Mouse (Mus musculus): ENCODE data around the gene Rap1gds1. TPM values are rescaled to one million over a fixed set of nuclear protein-coding genes. Genes with fewer than 3 reads are reported as not detected.

The Rap1gds1 gene
- polyA plus RNA-seq, 1 experiment from 2014 or later = 65.4 TPM

DNA sequence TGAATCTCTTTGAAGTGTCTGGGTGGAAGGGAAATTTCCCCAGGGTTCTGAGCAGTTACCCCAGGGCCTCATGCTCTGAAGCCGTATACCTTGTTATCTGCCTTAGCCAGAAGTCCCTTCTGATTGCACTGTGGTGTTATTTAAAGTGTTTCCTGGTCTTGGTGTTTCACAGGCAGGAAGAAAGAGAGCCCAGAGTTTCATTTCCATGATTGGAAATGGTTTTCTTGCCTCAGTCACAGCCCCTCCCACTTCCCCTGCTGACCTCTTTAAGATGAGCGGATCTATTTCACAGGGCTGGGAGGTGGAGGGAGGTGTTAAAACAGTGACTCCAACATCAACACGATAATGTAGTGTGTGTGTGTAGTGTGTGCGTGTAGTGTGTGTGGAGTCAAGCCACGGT lies 181.5 kb downstream of the Rap1gds1 start:
- Histone ChIP-seq H3K9me3 (no peaks in the 10 kb centered on the region), H3K36me3 (peaks cover 6% of the 10 kb centered on the region), H3K4me1 (peaks cover 5% of the 10 kb centered on the region; the same call in 1 of the 2 replicates), H3K4me2 (replicated peaks) (no peak overlapping the region), H3K4me3 (no peak overlapping the region), H3K27ac (0 out of 2 replicates have a peak overlapping the region, but pooled peaks have one; percentile 7), H3K27me3 (no peaks in the 10 kb centered on the region), H3K9ac (no peak overlapping the region)
- no peak for ATAC-seq (ENCODE audit: insufficient number of reproducible peaks, insufficient read depth, low FRiP score, low TSS enrichment)
- WGBS = 54% methylated on average over 5 of the region's 5 CpGs

DNA sequence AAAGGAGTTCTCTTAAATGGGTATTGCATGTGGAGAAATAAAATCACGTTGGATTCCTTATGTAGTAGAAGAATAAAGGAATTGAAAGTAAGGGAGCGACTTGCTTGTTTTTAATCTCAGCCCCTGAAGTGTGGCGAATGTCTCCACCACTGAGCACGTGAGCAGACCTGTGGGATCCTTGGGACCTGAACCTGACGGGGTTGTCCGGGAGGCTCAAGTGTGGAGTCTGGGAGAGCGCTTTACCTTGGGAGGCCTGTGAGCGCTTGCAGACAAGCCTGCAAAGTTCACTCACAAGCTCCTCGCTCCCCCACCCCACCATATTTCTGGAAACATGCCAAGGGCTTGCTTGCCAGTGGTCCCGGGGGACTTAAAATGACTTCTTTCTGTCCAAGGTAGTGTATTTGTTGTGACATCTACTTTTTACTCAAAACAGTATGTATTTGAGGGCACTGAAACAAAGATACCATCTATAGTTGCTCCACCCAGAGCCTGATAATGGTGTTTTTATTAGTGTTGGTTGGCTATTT lies 185.2 kb downstream of the Rap1gds1 start:
- WGBS = 65% methylated on average over 10 of the region's 10 CpGs
- ATAC-seq (ENCODE audit: insufficient number of reproducible peaks, insufficient read depth, low FRiP score, low TSS enrichment) = no peak
- Histone ChIP-seq H3K9ac (no peak overlapping the region), H3K4me2 (replicated peaks) (no peak overlapping the region), H3K27me3 (no peaks in the 10 kb centered on the region), H3K9me3 (no peaks in the 10 kb centered on the region), H3K4me1 (peaks cover 5% of the 10 kb centered on the region; the same call in 1 of the 2 replicates), H3K27ac (no peak overlapping the region), H3K4me3 (no peak overlapping the region), H3K36me3 (no peaks in the 10 kb centered on the region)

DNA sequence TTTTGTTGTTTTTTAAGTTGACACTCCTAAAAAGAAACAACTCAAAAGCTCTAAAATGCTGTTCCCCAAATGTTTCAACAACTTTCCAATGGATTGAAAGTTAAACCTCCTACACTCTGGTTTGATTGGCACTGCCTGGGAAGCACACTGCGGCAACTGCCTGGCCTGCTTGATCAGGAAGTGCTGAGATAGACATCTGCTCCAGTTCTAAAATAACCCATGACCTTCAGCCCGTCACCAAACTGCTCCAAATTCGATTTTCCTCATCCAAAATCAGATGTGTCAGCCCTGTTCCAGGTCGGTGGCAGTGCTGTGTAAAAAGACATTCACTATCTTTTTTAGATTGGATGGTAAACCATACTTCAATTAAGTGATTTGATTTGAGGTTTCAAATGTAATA lies 185.8 kb downstream of the Rap1gds1 start:
- no peaks in the 10 kb centered on the region for H3K27me3 ChIP-seq
- H3K4me3 ChIP-seq = no peak overlapping the region
- H3K36me3 ChIP-seq = no peaks in the 10 kb centered on the region
- WGBS = 35% methylated on average over 4 of the region's 4 CpGs
- H3K4me1 ChIP-seq = peaks cover 5% of the 10 kb centered on the region; the same call in 1 of the 2 replicates
- H3K9me3 ChIP-seq = no peaks in the 10 kb centered on the region
- no peak overlapping the region for H3K9ac ChIP-seq
- H3K27ac ChIP-seq = no peak overlapping the region
- H3K4me2 ChIP-seq (replicated peaks) = no peak overlapping the region
- ATAC-seq (ENCODE audit: insufficient number of reproducible peaks, insufficient read depth, low FRiP score, low TSS enrichment) = no peak

DNA sequence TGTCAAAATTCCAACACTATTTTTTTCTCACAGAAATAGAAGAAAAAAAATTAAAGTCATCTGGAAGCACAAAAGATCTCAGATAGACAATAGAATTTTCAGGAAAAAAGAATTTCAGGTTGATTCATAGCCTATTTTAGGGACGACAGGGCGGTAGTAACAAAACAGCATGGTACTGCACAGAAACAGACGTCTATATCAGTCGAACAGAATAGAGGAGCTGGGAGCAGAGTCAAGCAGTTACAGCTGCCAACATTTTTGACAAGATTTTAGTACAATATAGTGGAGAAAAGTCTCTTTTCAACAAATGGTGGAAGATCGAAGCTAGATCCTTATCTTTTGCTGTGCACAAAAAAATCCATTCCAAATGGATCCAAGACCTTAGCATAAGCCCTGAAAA lies 188.9 kb downstream of the Rap1gds1 start:
- no peak overlapping the region for H3K9ac ChIP-seq

DNA sequence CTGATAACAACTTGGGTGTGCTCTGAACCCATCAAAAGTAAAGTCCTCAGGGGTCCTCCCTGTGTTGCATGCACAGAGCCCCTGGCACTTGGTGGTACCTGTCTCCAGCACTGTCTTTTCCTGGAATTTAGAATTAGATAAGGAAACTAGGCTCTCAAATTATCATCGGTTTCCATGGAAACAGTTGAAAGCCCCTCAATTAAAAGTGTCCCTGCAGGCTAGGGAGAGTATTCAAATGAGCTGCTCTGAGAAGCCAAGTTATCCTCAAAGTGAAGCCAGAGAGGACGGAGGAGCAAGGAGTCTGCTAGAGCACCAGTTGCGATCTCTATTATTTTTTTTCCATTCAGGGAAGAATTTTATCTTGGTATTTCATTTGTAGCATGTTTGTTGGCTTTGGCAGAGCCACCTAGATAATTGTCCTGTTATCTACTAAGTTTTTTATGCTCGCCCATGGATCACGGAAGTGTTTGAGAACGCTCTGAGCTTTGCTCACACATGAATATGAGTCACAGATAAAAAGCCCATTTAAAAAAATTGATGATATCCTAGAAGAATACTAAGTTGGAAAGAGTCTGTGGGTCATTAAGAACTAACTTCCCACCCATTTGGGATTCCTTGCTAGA lies 193.2 kb downstream of the Rap1gds1 start:
- ATAC-seq (ENCODE audit: insufficient number of reproducible peaks, insufficient read depth, low FRiP score, low TSS enrichment) = no peak
- 76% methylated on average over 6 of the region's 6 CpGs for WGBS

More for the DNA sequence above, 188.9 kb downstream of the Rap1gds1 start:
- no peaks in the 10 kb centered on the region for H3K27me3 ChIP-seq
- no peak overlapping the region for H3K4me2 ChIP-seq (replicated peaks)
- H3K4me3 ChIP-seq = no peak overlapping the region
- no peak overlapping the region for H3K27ac ChIP-seq
- 90% methylated on average over 5 of the region's 5 CpGs for WGBS
- no peaks in the 10 kb centered on the region for H3K9me3 ChIP-seq
- H3K4me1 ChIP-seq = peaks cover 10% of the 10 kb centered on the region; the same call in 1 of the 2 replicates
- no peak for ATAC-seq (ENCODE audit: insufficient number of reproducible peaks, insufficient read depth, low FRiP score, low TSS enrichment)
- no peaks in the 10 kb centered on the region for H3K36me3 ChIP-seq

DNA sequence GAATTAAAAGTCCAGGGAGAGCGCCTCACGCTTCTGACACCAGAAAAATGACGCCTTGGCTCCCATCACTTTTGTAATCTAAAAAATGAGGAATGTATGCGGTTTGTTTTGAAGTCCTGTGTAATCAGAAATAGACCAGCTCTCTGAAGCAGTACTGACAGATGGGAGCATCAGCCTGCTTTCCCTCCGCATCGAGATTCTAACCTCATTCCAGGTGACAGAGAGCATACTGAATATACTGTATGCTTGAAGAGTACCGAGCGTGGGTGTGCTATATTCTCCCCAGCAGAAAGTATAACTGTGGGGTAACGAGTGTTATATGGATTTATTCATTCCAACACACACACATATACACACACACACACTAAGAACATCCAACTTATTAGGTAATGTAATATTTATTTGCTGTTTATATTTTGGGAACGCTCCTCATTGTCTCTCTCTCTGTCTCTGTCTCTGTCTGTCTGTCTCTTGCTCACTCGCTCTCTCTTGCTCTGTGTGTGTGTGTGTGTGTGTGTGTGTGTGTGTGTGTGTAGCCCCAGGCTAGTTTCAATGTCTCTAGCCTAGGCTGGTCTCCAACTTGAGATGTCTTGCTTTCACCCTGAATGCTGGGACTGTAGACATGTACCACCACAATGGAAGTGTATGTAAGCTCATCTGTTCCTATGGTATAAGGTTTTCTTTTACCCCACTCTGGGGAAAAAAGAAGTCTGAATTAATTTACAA lies 193.8 kb downstream of the Rap1gds1 start:
- WGBS = 83% methylated on average over 11 of the region's 11 CpGs
- Histone ChIP-seq H3K4me3 (no peak overlapping the region), H3K4me1 (0 out of 2 replicates have a peak, but pooled peaks cover 5% of the 10 kb centered on the region), H3K36me3 (no peaks in the 10 kb centered on the region), H3K27me3 (no peaks in the 10 kb centered on the region), H3K4me2 (replicated peaks) (no peak overlapping the region), H3K9ac (no peak overlapping the region), H3K9me3 (no peaks in the 10 kb centered on the region), H3K27ac (no peak overlapping the region)
- ATAC-seq (ENCODE audit: insufficient number of reproducible peaks, insufficient read depth, low FRiP score, low TSS enrichment) = no peak

More for the DNA sequence above, 193.2 kb downstream of the Rap1gds1 start:
- Histone ChIP-seq H3K4me2 (replicated peaks) (no peak overlapping the region), H3K27me3 (no peaks in the 10 kb centered on the region), H3K36me3 (no peaks in the 10 kb centered on the region), H3K4me3 (no peak overlapping the region), H3K27ac (no peak overlapping the region), H3K9me3 (no peaks in the 10 kb centered on the region), H3K4me1 (0 out of 2 replicates have a peak, but pooled peaks cover 5% of the 10 kb centered on the region), H3K9ac (no peak overlapping the region)

DNA sequence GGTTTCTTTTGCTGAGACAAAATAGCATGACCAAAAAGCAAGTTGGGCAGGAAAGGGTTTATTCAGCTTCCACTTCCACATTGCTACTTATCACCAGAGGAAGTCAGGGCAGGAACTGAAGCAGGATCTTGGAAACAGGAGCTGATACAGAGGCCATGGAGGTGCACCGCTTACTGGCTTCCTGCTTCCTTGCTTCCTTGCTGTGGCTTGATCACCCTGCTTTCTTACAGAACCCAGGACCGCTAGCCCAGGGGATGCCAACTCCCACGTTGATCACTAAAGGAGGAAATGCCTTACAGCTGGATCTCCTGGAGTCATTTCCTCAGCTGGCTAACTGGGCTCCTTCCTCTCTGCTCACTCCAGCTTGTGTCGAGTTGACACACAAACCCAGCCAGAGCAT lies 197.3 kb downstream of the Rap1gds1 start:
- Histone ChIP-seq H3K4me3 (no peak overlapping the region), H3K27ac (no peak overlapping the region), H3K9ac (no peak overlapping the region), H3K27me3 (no peaks in the 10 kb centered on the region), H3K4me2 (replicated peaks) (no peak overlapping the region), H3K36me3 (0 out of 2 replicates have a peak, but pooled peaks cover 3% of the 10 kb centered on the region), H3K4me1 (0 out of 2 replicates have a peak, but pooled peaks cover 5% of the 10 kb centered on the region), H3K9me3 (no peaks in the 10 kb centered on the region)
- no peak for ATAC-seq (ENCODE audit: insufficient number of reproducible peaks, insufficient read depth, low FRiP score, low TSS enrichment)
- 53% methylated on average over 4 of the region's 4 CpGs for WGBS

DNA sequence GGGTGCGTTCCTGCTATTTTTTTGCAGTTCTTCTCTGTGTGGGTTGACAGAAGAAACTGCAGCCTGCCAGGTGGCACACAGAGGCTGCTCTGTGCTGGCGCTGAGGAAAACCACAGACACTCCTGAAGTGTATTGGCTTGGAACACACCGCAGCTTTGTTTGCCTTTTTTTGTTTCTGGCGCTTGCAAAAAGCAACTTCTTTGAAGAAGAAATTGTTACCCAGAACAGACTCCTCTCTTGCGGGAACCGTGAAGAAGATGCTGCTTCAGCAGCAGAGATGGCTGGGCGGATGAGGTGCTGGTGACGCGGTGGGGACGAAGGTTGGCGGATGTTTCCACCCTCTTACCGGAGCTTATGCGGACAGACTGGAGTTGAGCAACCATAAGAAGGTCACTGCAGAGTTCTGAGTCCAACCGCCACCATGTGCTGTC lies 198.1 kb downstream of the Rap1gds1 start:
- Histone ChIP-seq H3K4me2 (replicated peaks) (no peak overlapping the region), H3K9me3 (no peaks in the 10 kb centered on the region), H3K9ac (no peak overlapping the region), H3K27me3 (no peaks in the 10 kb centered on the region), H3K27ac (peak overlapping the region; percentile 32), H3K4me3 (no peak overlapping the region), H3K4me1 (0 out of 2 replicates have a peak, but pooled peaks cover 5% of the 10 kb centered on the region), H3K36me3 (0 out of 2 replicates have a peak, but pooled peaks cover 3% of the 10 kb centered on the region)
- WGBS = 86% methylated on average over 14 of the region's 14 CpGs
- no peak for ATAC-seq (ENCODE audit: insufficient number of reproducible peaks, insufficient read depth, low FRiP score, low TSS enrichment)

DNA sequence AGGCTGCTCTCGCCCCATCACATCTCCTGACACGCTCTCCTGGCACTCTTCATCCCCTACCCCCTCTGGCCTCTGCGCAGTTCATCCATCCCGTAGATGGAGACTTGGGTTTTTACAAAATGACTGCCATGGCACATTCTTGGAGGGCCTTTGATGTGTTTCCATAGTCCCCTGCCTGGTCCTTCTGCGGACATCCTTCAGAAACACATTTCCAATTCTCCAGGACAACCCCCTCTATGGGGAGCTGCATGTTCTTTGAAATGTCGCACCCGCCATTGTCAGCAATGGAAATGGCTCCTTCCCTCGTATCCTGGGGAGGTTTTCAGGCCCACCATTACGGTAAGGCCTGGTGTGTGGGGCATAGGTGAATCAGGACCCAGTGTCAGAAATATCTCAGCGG lies 198.6 kb downstream of the Rap1gds1 start:
- Histone ChIP-seq H3K9me3 (no peaks in the 10 kb centered on the region), H3K27me3 (no peaks in the 10 kb centered on the region), H3K36me3 (0 out of 2 replicates have a peak, but pooled peaks cover 3% of the 10 kb centered on the region), H3K4me1 (0 out of 2 replicates have a peak, but pooled peaks cover 2% of the 10 kb centered on the region), H3K4me2 (replicated peaks) (no peak overlapping the region), H3K27ac (peak overlapping the region; percentile 32; the same call in 1 of the 2 replicates), H3K4me3 (no peak overlapping the region), H3K9ac (no peak overlapping the region)
- no peak for ATAC-seq (ENCODE audit: insufficient number of reproducible peaks, insufficient read depth, low FRiP score, low TSS enrichment)
- 85% methylated on average over 10 of the region's 10 CpGs for WGBS

DNA sequence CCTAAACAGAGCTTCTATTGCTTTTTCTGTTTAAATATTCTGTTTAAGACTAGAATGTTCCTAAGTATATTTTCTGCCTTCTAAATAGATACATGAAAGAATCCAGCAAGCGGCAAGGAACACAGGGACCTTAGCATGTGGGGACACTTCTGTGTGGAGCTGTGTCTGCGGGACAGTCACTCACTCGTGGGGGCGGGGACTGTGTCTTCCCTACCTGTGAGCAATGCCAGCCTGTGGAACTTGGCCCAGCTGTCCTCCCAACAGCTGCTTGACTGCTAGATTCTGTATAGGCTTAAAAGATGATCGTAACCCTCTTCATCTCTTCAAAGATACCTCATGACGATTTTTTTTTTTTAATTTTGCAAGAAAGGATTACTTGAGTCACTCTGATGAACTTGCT lies 199.1 kb downstream of the Rap1gds1 start:
- H3K4me2 ChIP-seq (replicated peaks) = no peak overlapping the region
- H3K9ac ChIP-seq = no peak overlapping the region
- H3K9me3 ChIP-seq = no peaks in the 10 kb centered on the region
- no peaks in the 10 kb centered on the region for H3K4me1 ChIP-seq
- H3K36me3 ChIP-seq = 0 out of 2 replicates have a peak, but pooled peaks cover 3% of the 10 kb centered on the region
- no peak overlapping the region for H3K27ac ChIP-seq
- H3K4me3 ChIP-seq = no peak overlapping the region
- WGBS = 89% methylated on average over 6 of the region's 6 CpGs
- no peaks in the 10 kb centered on the region for H3K27me3 ChIP-seq
- no peak for ATAC-seq (ENCODE audit: insufficient number of reproducible peaks, insufficient read depth, low FRiP score, low TSS enrichment)
